Mouse (Mus musculus): ENCODE data around the gene Vmn1r235.

DNA sequence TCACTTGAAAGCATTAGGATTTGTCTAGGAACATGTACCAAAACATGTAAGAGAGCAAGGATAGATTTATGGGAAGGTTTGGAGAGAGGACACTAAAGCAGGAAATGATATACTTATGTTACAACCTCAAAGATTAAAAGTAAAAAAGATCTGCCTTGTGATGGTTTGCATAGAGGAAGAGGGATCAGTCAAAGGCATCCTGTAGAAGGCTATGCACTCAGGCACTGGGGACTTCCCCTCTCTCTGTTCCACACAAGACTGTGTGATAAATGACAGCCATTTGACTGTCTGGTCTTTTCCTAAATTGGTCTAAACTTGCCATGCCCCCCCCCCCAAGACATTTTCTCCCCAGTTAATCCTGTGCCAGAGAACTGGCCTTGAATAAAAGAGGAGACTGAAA, 28.2 kb downstream of the Vmn1r235 start:
- TF ChIP-seq CTCF (IDR thresholded peaks at IDR 0.05; ENCODE audit: low read depth) (no peak), EP300 (IDR thresholded peaks at IDR 0.05; ENCODE audit: low read depth) (no peak)
